Mouse (Mus musculus) bone marrow macrophage, adult 2 months (primary cell): Measurements from ENCODE around the gene Wars.

Experiments used
- CTCF ChIP-seq: IDR thresholded peaks from 2 replicates; pipeline ENCODE4 v1.5.1; 2012; ENCODE audit warnings: low read depth, mild to moderate bottlenecking, low read length, moderate library complexity
- POLR2A ChIP-seq: IDR thresholded peaks from 2 replicates; pipeline ENCODE4 v1.6.1; 2012; ENCODE audit warnings: mild to moderate bottlenecking, low read depth, low read length, borderline replicate concordance

DNA sequence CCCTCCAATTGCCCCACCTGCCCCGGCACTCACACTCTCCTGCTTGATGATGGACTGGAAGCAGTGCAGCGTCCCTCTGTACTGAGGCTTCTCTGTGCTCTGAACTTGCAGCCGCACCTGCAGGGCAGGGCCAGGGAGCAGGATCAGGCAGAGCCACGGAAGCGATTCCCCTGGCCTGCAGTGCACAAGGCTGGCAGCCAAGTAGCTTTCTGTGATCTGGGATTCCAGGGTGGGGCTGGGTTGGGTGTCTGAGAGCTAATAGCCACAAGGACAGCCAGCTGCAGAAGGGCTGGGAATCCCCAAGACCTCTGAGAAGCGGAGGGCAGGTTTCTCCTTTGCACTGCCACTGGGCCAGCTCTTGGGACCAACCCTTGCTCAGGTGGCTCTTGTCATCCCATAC is 66.3 kb downstream of the Wars start:
- TF ChIP-seq POLR2A (no peak), CTCF (no peak)
